Mouse (Mus musculus): Measurements from ENCODE around the gene Hamp2. TPM values are rescaled to one million over a fixed set of nuclear protein-coding genes. Genes with fewer than 3 reads are reported as not detected.

Hamp2 gene
- polyA plus RNA-seq, 1 experiment from 2014 or later = not detected

DNA sequence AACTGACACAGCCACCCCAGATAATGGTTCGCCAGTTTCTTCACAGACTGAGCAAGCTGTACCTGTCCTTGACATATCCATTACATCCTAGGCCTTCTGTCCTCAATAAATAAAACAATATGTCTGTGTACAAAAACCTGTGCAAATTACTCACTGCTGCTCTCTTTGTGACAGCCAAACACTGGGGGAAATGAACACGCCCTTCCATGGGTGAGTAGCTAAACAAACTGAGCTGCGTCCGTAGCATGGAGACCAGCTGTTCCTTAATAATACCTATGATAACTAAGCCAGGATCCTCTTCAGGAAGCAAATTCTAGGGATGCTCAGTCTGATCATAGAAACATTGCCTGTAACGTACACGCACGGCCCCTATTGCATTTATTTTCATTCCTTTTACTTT lies 35.7 kb downstream of the Hamp2 start:
- Histone ChIP-seq H3K9ac (no peak overlapping the region), H3K27ac (no peak overlapping the region), H3K4me2 (no peak overlapping the region), H3K36me3 (no peaks in the 10 kb centered on the region), H3K4me1 (replicated peaks) (peaks cover 2% of the 10 kb centered on the region; the same call in 1 of the 2 replicates), H3K9me3 (replicated peaks) (no peaks in the 10 kb centered on the region), H3K4me3 (no peak overlapping the region), H3K27me3 (no peaks in the 10 kb centered on the region)
- 78% methylated on average over 7 of the region's 7 CpGs for WGBS
- no peak for ATAC-seq (replicated peaks; ENCODE audit: insufficient number of reproducible peaks, insufficient read depth, low FRiP score, low read depth)

DNA sequence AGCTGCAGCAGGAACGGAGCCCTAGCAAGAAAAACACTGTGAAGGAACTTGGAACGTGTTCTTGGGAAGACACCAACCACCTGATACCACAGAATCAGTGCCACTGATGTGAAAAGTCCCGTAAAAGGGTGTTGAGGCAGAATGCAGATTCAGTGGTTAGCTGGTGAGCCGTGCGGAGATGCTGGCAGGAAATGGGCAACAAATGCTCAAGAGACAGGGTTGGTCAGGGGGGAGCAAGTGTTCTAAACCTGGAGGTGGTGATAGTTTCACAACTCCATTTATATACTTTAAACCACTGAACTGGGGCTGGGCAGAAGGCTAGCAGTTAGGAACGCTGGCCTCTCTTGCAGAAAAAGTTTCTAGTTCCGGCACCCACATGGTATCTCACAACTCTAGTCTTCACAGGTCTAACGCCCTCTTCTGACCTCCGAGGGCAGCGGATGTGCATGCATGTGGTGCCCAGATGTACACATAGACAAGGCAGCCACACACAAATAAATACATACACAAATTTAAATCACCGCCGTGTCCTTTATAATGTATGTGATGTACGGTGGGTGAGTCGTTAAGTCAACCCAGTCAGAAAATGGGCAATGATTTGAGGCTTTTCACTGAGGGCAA lies 36.8 kb downstream of the Hamp2 start:
- ATAC-seq (replicated peaks; ENCODE audit: insufficient number of reproducible peaks, insufficient read depth, low FRiP score, low read depth) = no peak
- 79% methylated on average over 14 of the region's 14 CpGs for WGBS
- H3K4me2 ChIP-seq = no peak overlapping the region
- no peaks in the 10 kb centered on the region for H3K27me3 ChIP-seq
- no peaks in the 10 kb centered on the region for H3K36me3 ChIP-seq
- no peak overlapping the region for H3K27ac ChIP-seq
- no peak overlapping the region for H3K9ac ChIP-seq
- H3K4me1 ChIP-seq (replicated peaks) = peaks cover 2% of the 10 kb centered on the region; the same call in 1 of the 2 replicates
- H3K4me3 ChIP-seq = no peak overlapping the region
- H3K9me3 ChIP-seq (replicated peaks) = no peaks in the 10 kb centered on the region

DNA sequence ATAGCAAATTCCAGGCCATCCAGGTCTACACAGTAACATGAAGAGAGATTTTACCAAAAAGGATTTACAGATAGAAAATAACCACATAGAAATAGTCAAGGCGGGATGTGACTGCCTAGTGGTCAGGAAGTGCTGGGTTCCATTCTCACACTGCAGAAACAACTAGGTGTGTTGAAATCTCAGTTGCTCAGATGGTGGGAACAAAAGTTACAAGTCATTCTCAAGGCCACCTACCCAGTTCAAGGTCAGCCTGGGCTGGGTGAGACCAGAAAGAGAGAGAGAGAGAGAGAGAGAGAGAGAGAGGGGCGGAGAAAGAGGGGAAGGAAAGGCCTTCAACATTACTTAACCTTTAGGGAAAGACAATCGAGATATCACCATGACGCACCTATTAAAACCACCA lies 37.6 kb downstream of the Hamp2 start:
- no peaks in the 10 kb centered on the region for H3K36me3 ChIP-seq
- ATAC-seq (replicated peaks; ENCODE audit: insufficient number of reproducible peaks, insufficient read depth, low FRiP score, low read depth) = no peak
- H3K4me2 ChIP-seq = no peak overlapping the region
- H3K27ac ChIP-seq = no peak overlapping the region
- H3K4me1 ChIP-seq (replicated peaks) = peaks cover 2% of the 10 kb centered on the region; the same call in 1 of the 2 replicates
- 77% methylated on average over 4 of the region's 4 CpGs for WGBS
- H3K27me3 ChIP-seq = no peaks in the 10 kb centered on the region
- no peak overlapping the region for H3K9ac ChIP-seq
- no peak overlapping the region for H3K4me3 ChIP-seq
- no peaks in the 10 kb centered on the region for H3K9me3 ChIP-seq (replicated peaks)

GRCm38 (mm10) chr7:30884047-30884446 lies 40.4 kb downstream of the Hamp2 start:
- no peaks in the 10 kb centered on the region for H3K9me3 ChIP-seq (replicated peaks)
- H3K27ac ChIP-seq = no peak overlapping the region
- H3K27me3 ChIP-seq = no peaks in the 10 kb centered on the region
- no peak overlapping the region for H3K4me3 ChIP-seq
- no peaks in the 10 kb centered on the region for H3K36me3 ChIP-seq
- no peak overlapping the region for H3K9ac ChIP-seq
- no peaks in the 10 kb centered on the region for H3K4me1 ChIP-seq (replicated peaks)
- H3K4me2 ChIP-seq = no peak overlapping the region
- no peak for ATAC-seq (replicated peaks; ENCODE audit: insufficient number of reproducible peaks, insufficient read depth, low FRiP score, low read depth)

DNA sequence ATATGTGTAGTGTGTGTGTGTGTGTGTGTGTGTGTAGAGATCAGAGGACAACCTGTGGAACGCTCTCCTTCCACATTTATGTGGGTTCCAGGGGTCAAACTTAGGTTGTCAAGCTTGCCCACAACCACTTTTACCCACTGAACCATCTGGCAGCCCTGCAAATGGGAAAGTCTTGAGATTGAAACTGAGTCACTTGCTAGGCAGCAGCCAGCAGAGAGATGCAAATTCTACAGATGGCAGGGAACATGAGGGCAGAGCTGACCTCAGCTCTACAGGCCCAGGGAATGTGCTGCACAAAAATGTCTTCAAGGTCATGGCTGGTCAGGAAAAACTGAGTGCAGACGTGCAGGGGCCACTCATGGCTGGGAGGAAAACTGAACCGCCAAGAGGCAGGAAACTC lies 43.1 kb downstream of the Hamp2 start:
- H3K4me2 ChIP-seq = no peak overlapping the region
- H3K4me3 ChIP-seq = no peak overlapping the region
- H3K27me3 ChIP-seq = no peaks in the 10 kb centered on the region
- no peak overlapping the region for H3K27ac ChIP-seq
- H3K4me1 ChIP-seq (replicated peaks) = no peaks in the 10 kb centered on the region
- no peaks in the 10 kb centered on the region for H3K9me3 ChIP-seq (replicated peaks)
- 67% methylated on average over 3 of the region's 3 CpGs for WGBS
- ATAC-seq (replicated peaks; ENCODE audit: insufficient number of reproducible peaks, insufficient read depth, low FRiP score, low read depth) = no peak
- H3K36me3 ChIP-seq = no peaks in the 10 kb centered on the region
- H3K9ac ChIP-seq = no peak overlapping the region

GRCm38 (mm10) chr7:30880176-30880575 lies 44.3 kb downstream of the Hamp2 start, which contains the start of gene Cd22:
Cd22 (minus strand) TSS chr7:30880342.
- 51% methylated on average over 7 of the region's 7 CpGs for WGBS
- no peak within 1 kb of the TSS for H3K4me3 ChIP-seq
- no peak for ATAC-seq (replicated peaks; ENCODE audit: insufficient number of reproducible peaks, insufficient read depth, low FRiP score, low read depth)
- H3K27me3 ChIP-seq = no peaks in the 10 kb centered on the region; the same call in 1 of the 2 replicates
- H3K4me2 ChIP-seq = no peak within 1 kb of the TSS
- no peak within 1 kb of the TSS for H3K9ac ChIP-seq
- no peaks in the 10 kb centered on the region for H3K4me1 ChIP-seq (replicated peaks)
- H3K9me3 ChIP-seq (replicated peaks) = no peaks in the 10 kb centered on the region
- no peak within 1 kb of the TSS for H3K27ac ChIP-seq
- no peaks in the 10 kb centered on the region for H3K36me3 ChIP-seq

DNA sequence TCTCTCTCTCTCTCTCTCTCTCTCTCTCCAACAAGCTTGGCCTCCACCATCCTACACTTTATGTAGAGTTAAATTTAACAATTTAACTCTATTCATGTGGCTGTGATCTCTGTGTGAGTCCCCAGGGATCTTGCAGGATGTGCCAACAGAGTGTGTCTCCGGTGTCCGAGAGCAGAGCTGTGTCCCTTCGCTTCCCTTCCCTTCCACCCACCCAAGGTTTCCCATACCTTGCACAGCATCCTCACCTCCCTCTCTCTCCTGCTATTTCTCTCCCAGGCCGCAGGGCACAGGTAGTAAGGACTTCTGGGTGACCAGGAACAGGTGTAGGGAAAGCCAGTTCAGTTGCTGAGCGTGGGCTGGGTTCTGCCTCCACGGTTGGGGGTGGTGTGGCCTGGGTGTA lies 45.5 kb downstream of the Hamp2 start:
- ATAC-seq (replicated peaks; ENCODE audit: insufficient number of reproducible peaks, insufficient read depth, low FRiP score, low read depth) = no peak
- H3K4me3 ChIP-seq = no peak overlapping the region
- H3K4me1 ChIP-seq (replicated peaks) = no peaks in the 10 kb centered on the region
- 77% methylated on average over 6 of the region's 6 CpGs for WGBS
- H3K9me3 ChIP-seq (replicated peaks) = no peaks in the 10 kb centered on the region
- peaks cover 1% of the 10 kb centered on the region for H3K27me3 ChIP-seq
- no peak overlapping the region for H3K4me2 ChIP-seq
- no peak overlapping the region for H3K27ac ChIP-seq
- no peaks in the 10 kb centered on the region for H3K36me3 ChIP-seq
- no peak overlapping the region for H3K9ac ChIP-seq

DNA sequence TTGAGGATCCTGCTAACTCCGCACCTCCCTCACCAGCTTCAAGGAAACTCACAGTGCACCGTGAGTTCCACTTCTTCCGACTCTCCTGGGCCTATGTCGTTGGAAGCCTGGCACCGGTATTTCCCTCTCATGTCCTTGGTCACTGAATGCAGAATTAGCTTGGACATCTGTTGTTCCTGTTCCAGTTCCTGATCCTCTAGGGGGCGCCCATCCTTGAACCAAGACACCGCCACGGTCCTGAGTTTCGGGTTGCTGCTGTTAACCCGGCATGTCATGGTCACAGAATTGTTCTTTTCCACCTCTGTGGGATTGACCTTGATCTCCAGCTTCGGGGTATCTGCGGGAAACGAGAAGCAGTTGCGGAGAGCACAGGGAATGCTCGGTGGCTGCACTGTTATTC lies 51.4 kb downstream of the Hamp2 start:
- H3K9me3 ChIP-seq (replicated peaks) = no peaks in the 10 kb centered on the region
- 23% methylated on average over 15 of the region's 15 CpGs for WGBS
- H3K4me2 ChIP-seq = peak overlapping the region; percentile 38
- no peak overlapping the region for H3K9ac ChIP-seq
- ATAC-seq (replicated peaks; ENCODE audit: insufficient number of reproducible peaks, insufficient read depth, low FRiP score, low read depth) = no peak
- H3K27me3 ChIP-seq = peaks cover 20% of the 10 kb centered on the region
- no peak overlapping the region for H3K27ac ChIP-seq
- no peaks in the 10 kb centered on the region for H3K36me3 ChIP-seq
- H3K4me1 ChIP-seq (replicated peaks) = no peaks in the 10 kb centered on the region
- no peak overlapping the region for H3K4me3 ChIP-seq

Other genes starting within 250 kb of the Hamp2 start
- gene 2200002J24Rik, start 225.8 kb downstream of the Hamp2 start, polyA plus RNA-seq (2015; fragmentation: Nextera tagmentation; extraction: Ambion mirVana) = 1.0 and 1.4 TPM in 2 replicates
- 0.37 and 0.62 TPM in 2 replicates for gene Atp4a, start 212.5 kb downstream of the Hamp2 start, polyA plus RNA-seq (2015; fragmentation: Nextera tagmentation; extraction: Ambion mirVana)
- 167 and 172 TPM in 2 replicates for gene Tmem147, start 195.1 kb downstream of the Hamp2 start, polyA plus RNA-seq (2015; fragmentation: Nextera tagmentation; extraction: Ambion mirVana)
- gene Gapdhs, start 181.0 kb downstream of the Hamp2 start, polyA plus RNA-seq (2015; fragmentation: Nextera tagmentation; extraction: Ambion mirVana) = 0.13 TPM in 1 of 2 replicates, not detected in the other
- gene Sbsn, start 173.2 kb downstream of the Hamp2 start, polyA plus RNA-seq (2015; fragmentation: Nextera tagmentation; extraction: Ambion mirVana) = 1.2 and 1.5 TPM in 2 replicates
- 2.8 and 3.6 TPM in 2 replicates for gene Dmkn, start 160.9 kb downstream of the Hamp2 start, polyA plus RNA-seq (2015; fragmentation: Nextera tagmentation; extraction: Ambion mirVana)
- 3.8 and 6.4 TPM in 2 replicates for gene Krtdap, start 136.8 kb downstream of the Hamp2 start, polyA plus RNA-seq (2015; fragmentation: Nextera tagmentation; extraction: Ambion mirVana)
- gene Ffar2, start 100.9 kb downstream of the Hamp2 start, polyA plus RNA-seq (2015; fragmentation: Nextera tagmentation; extraction: Ambion mirVana) = 0.20 and 0.44 TPM in 2 replicates
- gene Ffar3, start 68.5 kb downstream of the Hamp2 start, polyA plus RNA-seq (2015; fragmentation: Nextera tagmentation; extraction: Ambion mirVana) = 0.15 TPM in 1 of 2 replicates, not detected in the other
- not detected in 2 replicates for gene Ffar1, start 63.1 kb downstream of the Hamp2 start, polyA plus RNA-seq (2015; fragmentation: Nextera tagmentation; extraction: Ambion mirVana)
- gene Cd22, start 44.3 kb downstream of the Hamp2 start, polyA plus RNA-seq (2015; fragmentation: Nextera tagmentation; extraction: Ambion mirVana) = 0.06 TPM in 1 of 2 replicates, not detected in the other
- 0.14 and 0.29 TPM in 2 replicates for gene Mag, start 9.8 kb downstream of the Hamp2 start, polyA plus RNA-seq (2015; fragmentation: Nextera tagmentation; extraction: Ambion mirVana)
- gene Hamp, start 19.4 kb upstream of the Hamp2 start, polyA plus RNA-seq (2015; fragmentation: Nextera tagmentation; extraction: Ambion mirVana) = not detected in 2 replicates
- gene Usf2, start 32.1 kb upstream of the Hamp2 start, polyA plus RNA-seq (2015; fragmentation: Nextera tagmentation; extraction: Ambion mirVana) = 13.1 and 16.2 TPM in 2 replicates
- 7.0 and 18.9 TPM in 2 replicates for gene Lsr, start 48.8 kb upstream of the Hamp2 start, polyA plus RNA-seq (2015; fragmentation: Nextera tagmentation; extraction: Ambion mirVana)
- gene Fam187b, start 49.1 kb upstream of the Hamp2 start, polyA plus RNA-seq (2015; fragmentation: Nextera tagmentation; extraction: Ambion mirVana) = 0.54 and 0.86 TPM in 2 replicates
- 39.1 and 47.0 TPM in 2 replicates for gene Fxyd5, start 117.8 kb upstream of the Hamp2 start, polyA plus RNA-seq (2015; fragmentation: Nextera tagmentation; extraction: Ambion mirVana)
- 1.1 and 2.7 TPM in 2 replicates for gene Fxyd7, start 126.8 kb upstream of the Hamp2 start, polyA plus RNA-seq (2015; fragmentation: Nextera tagmentation; extraction: Ambion mirVana)
- 950 and 1,236 TPM in 2 replicates for gene Fxyd1, start 132.5 kb upstream of the Hamp2 start, polyA plus RNA-seq (2015; fragmentation: Nextera tagmentation; extraction: Ambion mirVana)
- 0.25 and 0.39 TPM in 2 replicates for gene Lgi4, start 134.7 kb upstream of the Hamp2 start, polyA plus RNA-seq (2015; fragmentation: Nextera tagmentation; extraction: Ambion mirVana)
- gene Fxyd3, start 152.0 kb upstream of the Hamp2 start, polyA plus RNA-seq (2015; fragmentation: Nextera tagmentation; extraction: Ambion mirVana) = 2.6 and 15.2 TPM in 2 replicates
- gene Hpn, start 190.6 kb upstream of the Hamp2 start, polyA plus RNA-seq (2015; fragmentation: Nextera tagmentation; extraction: Ambion mirVana) = 1.5 and 4.8 TPM in 2 replicates
- gene Scn1b, start 202.3 kb upstream of the Hamp2 start, polyA plus RNA-seq (2015; fragmentation: Nextera tagmentation; extraction: Ambion mirVana) = 3.7 and 4.0 TPM in 2 replicates
- 41.4 and 56.8 TPM in 2 replicates for gene Gramd1a, start 231.2 kb upstream of the Hamp2 start, polyA plus RNA-seq (2015; fragmentation: Nextera tagmentation; extraction: Ambion mirVana)